Mouse (Mus musculus): Measurements from ENCODE around the gene Il12b.

Il12b gene

GRCm38 (mm10) chr11:44399763-44400162 is at the start of gene Il12b:
Gene Il12b (plus strand): TSS chr11:44400063.
- no peak for DNase-seq

DNA sequence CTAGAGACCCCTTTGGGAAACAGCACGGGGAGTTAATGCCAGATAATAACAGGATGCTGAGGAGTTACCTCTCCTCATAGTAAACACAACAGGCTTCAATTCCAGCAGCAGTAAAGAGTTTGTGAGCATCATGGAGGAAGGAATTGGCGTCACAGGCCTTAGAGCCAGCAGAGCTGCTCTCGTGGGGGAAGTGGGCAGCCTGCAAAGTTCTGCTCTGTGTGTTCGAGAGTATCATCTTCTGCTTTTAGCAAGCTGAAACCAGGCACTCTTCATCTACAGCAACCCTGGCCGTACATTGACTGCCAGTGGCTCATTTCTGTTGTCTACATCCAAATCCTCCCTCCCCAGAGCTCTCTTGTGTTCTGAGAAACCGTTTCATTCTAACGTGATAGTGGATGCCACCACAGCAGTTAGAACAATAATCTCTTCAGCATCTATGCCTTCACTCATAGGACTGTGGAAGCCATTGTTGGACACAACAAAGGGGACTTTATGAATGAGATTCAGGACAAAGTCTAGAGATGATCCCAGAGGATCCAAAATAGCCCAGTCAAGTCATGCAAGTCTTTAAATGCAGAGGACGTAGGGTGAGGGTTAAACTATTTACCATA is 44.9 kb upstream of the Il12b start:
- no peak for DNase-seq

- no peak for DNase-seq
Measured at GRCm38 (mm10) chr11:44356171-44356570, 43.7 kb upstream of the Il12b start.

- no peak for DNase-seq
Measured at GRCm38 (mm10) chr11:44364536-44364935, 35.3 kb upstream of the Il12b start.

DNA sequence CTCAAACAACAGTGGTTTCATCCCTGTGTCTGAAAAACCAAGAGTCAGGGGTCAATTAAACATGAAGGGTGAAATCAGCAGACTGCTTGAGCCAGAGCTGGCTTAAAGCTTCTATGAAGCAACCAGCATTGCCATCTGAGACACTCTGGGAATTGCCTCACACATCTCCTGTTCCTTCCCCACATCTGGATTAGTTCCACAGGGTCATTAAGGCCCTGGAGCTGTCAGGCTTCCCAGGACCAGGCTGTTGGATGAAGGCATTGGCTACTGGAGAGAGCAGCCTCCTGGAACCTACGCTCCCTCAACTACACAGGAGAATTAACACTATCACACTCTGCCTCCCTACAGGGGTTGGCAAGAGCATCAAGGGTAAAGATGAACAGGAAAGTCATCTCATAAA is 32.2 kb upstream of the Il12b start:
- DNase-seq, result peak; percentile 17

- no peak for DNase-seq
Measured at GRCm38 (mm10) chr11:44372856-44373255, 27.0 kb upstream of the Il12b start.

DNA sequence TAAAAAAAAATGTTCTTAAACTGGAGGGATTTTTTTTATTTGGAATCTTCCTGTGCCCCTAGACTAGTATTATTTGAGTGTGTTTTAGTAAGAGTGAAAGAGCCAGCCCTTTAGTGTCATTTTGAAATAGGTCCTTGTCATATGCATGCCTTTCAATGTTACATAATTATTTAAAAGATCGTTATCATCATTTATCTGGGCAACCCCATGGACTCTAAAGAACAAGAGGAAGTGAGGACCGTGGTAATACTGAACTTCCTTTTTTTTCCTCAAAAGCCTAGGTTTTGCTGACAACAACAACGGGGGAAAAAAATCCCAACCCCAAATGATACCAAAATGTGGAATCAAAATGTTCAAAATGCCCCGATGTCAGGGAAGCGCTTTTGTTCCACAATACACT is 22.0 kb upstream of the Il12b start:
- no peak for DNase-seq

- DNase-seq, result no peak
Measured at GRCm38 (mm10) chr11:44380432-44381051, 19.3 kb upstream of the Il12b start.

DNA sequence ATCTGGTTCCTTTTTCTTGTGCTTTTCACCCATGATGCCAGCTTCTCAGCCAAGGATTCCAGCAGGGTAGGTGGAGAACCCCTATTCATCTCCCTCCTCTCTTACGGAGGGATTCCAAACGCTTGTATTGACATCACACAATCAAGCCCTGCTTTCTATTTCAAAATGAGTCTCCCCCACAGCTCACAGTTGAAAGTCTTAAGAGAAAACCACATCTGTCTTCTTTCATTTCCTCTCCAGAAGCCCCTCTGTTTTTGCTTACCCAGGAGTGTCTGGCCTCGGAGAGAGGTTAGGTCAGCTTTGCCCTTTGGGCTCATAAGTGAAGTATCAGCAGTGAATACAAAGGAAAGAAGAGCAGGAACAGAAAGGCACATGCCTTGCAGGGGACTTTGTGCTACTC is 17.7 kb upstream of the Il12b start:
- no peak for DNase-seq

- DNase-seq, result no peak
Measured at GRCm38 (mm10) chr11:44387031-44387430, 12.8 kb upstream of the Il12b start.

DNA sequence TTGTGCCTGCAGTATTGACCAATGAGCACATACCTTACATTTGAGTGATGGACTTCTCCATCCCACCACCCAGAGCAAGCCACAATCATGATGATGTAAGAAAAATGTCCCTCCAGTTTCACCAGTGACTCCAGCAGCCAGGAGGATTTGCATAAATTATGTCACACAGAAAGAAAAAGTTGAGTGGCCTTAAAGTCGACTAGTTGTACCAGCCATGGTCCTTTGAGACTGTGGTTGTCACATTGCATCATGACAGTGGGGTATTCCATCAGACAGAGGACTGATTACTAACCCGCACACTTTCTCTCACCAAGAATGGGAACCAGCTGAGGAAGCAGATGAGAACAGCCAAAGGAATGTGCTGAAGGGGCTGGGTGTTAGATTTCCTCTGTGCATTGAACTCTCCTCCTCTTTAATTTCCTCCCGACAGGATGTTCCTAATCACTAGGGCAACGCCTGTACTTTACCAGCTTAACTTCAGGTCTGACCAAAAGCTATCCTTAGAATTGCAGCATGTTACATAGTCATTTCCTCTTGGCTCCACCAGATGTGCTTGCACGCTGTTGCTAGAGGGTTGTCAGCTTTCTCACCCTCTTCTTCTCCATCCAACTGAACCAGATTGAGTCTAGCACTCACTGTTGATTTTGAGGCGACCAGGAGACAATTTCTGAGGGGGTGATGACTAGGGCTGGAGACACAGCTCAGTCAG is 9.7 kb upstream of the Il12b start:
- DNase-seq, result no peak

- DNase-seq, result peak; percentile 37
Measured at GRCm38 (mm10) chr11:44393101-44393810, 6.6 kb upstream of the Il12b start.

GRCm38 (mm10) chr11:44395401-44395800 is 4.5 kb upstream of the Il12b start:
- no peak for DNase-seq

GRCm38 (mm10) chr11:44397551-44397950 is 2.3 kb upstream of the Il12b start:
- no peak for DNase-seq

DNA sequence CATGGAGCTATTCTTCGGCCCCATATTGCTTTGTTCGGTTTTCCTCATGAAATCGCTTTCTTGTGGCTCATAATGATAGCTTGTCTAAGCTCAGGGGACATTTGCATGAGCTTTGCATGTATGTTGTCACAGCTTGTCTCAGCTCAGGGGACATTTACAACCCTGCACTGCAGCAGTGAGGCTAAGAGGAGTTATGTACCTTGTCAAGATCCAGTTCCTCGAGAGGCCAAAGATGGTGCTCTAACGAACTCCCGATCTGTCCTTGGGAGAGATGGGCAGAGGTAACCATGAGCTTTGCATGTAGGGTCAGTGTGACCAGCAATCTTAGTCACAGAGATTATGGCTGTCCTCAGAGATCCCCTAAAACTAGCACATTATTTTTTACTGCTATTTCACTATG is 1.5 kb upstream of the Il12b start:
- no peak for DNase-seq

DNA sequence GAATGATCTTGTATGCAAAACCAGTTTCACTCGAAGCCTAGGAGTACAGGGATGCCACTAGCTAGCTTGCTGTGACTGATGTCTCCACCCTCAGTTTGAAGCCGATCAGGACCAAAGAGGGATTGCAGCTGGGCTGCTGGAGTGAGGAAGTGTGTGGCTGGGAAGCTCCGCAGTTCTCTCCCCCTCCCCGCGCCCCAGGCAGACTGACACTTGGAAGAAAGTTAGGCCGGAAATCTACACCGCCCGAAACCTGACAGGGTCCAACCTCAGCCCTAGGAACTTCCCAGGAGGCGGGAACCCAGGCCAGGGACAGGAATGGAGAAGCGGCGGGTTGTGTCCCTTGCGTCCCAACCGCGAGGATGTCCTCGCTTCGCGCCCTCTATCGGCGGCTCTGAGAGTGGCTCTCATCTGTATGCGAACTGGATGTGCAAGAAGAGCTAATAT is 1.1 kb upstream of the Il12b start:
- DNase-seq, result peak; percentile 86

- DNase-seq, result peak; percentile 7
Measured at GRCm38 (mm10) chr11:44401635-44402548, 2.0 kb downstream of the Il12b start.

DNA sequence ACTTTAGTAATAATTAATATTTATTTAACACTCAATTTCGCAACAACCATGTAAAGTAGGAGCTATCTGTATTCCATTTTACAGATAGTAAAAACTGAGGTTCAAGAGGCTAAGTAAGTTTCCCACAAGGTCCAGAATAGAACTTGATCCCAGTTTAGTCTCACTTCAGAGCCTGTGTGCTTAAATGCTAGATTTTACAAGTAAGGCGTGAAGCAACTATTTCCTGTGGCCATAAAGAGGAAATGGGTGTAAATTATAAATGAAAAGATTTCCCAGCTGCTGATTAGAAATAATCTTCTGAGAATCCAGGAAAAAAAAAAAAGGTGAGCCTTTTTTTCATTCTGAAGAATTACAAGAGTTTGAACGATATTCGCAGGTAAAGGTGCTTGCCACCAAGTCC is 5.2 kb downstream of the Il12b start:
- DNase-seq, result no peak

DNA sequence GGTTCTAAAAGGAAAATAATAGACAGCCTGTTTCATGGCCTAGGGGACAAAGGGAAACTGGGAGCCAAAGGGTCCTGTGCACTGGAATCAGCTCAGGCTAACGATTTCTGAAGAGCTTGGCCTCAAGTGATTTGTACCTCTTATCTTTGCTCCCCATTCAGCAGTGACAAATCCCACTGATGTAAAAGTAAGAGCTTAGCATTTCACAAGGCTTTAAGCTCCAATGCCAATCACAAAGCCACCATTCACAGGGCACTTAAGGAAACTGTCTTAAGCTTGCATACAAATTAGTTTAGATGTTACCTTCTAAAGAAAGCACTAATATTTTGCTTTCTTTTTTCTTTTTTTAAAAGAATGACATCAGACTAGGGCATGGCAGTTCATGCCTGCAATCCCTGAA is 6.1 kb downstream of the Il12b start:
- no peak for DNase-seq

- no peak for DNase-seq
Measured at GRCm38 (mm10) chr11:44406457-44406856, 6.6 kb downstream of the Il12b start.

DNA sequence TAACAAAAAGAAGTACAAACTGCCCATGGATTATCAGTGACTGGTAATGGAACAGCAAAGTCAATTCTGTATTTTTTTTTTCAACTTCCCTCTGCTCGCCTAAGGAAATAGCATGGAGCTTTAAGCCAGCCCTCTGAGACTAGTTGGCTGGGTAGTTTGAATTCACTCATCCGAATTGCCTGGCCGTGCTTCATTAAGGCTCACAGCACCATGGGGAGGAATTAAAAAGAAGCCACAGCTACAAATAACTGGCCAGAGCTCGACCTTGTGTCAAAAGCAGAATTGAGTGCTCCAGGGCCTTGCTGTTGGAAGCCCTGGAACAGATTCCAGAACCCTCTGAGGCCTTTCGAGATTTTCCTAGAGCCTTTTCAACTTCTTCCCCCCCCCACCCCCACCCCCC is 8.8 kb downstream of the Il12b start:
- DNase-seq, result no peak

DNA sequence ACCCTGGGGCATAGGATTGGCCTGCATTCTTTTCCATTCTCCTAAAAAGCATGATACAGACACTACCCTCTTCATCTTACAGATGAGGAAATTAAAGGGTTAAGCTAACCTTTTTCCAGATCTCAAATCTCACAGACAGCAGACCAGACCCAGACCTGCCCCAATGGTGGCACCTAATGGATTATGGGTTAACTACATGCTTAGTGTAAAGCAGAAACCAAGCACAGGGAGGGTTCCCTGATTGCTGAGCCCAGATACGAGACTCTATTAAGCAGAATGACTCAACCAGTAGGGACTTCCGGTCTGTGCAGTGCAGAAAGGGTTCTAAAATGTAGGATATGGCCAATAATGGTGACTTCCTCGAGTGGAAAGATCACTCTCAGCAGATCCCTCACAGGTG is 10.6 kb downstream of the Il12b start:
- no peak for DNase-seq

GRCm38 (mm10) chr11:44412276-44412675 is 12.4 kb downstream of the Il12b start:
- DNase-seq, result no peak
